Mouse (Mus musculus) inflammation-experienced regulatory T-cells, adult 6 months (primary cell): ENCODE results near the gene Gm32742. TPM values are rescaled to one million over a fixed set of nuclear protein-coding genes. Genes with fewer than 3 reads are reported as not detected.

Experiments used
- ATAC-seq: one replicate; pipeline ENCODE4 v1.8.0; 2017
- polyA plus RNA-seq, 3 experiments: library from polyadenylated mRNA; unstranded; fragments of 100-300 nt; shearing (Covaris generic); gene quantifications; one replicate each; pipeline ENCODE4 v1.2.1; 2017

The Gm32742 gene
- not detected for polyA plus RNA-seq

- no peak for ATAC-seq
These were observed at the start of gene Gm32742 for GRCm38 (mm10) chr9:51165312-51166180. Gene Gm32742, minus strand, starts transcription at chr9:51165517.

- peak; percentile 65 for ATAC-seq
These were observed 48.5 kb upstream of the Gm32742 start for GRCm38 (mm10) chr9:51213729-51214237.

GRCm38 (mm10) chr9:51213023-51213728 is 47.9 kb upstream of the Gm32742 start, which contains the start of gene Pou2af1:
Gene Pou2af1, plus strand, starts transcription at chr9:51213708.
- ATAC-seq: peak; percentile 92

- ATAC-seq: no peak
These were observed 45.9 kb upstream of the Gm32742 start for GRCm38 (mm10) chr9:51211191-51211590.

- ATAC-seq: no peak
These were observed 43.6 kb upstream of the Gm32742 start for GRCm38 (mm10) chr9:51208974-51209332.

- no peak for ATAC-seq
These were observed 29.5 kb upstream of the Gm32742 start for GRCm38 (mm10) chr9:51194790-51195189.

- ATAC-seq: no peak
These were observed 25.3 kb upstream of the Gm32742 start for GRCm38 (mm10) chr9:51190655-51191054.

- ATAC-seq: peak; percentile 62
These were observed 20.6 kb upstream of the Gm32742 start for GRCm38 (mm10) chr9:51185871-51186270.

- ATAC-seq: peak; percentile 58
These were observed 20.1 kb upstream of the Gm32742 start for GRCm38 (mm10) chr9:51185386-51185785.

- ATAC-seq: no peak
These were observed 17.7 kb upstream of the Gm32742 start for GRCm38 (mm10) chr9:51182716-51183710.

- peak; percentile 48 for ATAC-seq
These were observed 15.3 kb upstream of the Gm32742 start for GRCm38 (mm10) chr9:51180621-51181020.

GRCm38 (mm10) chr9:51178297-51178696 is 13.0 kb upstream of the Gm32742 start:
- no peak for ATAC-seq

GRCm38 (mm10) chr9:51175722-51176121 is 10.4 kb upstream of the Gm32742 start:
- no peak for ATAC-seq

GRCm38 (mm10) chr9:51174890-51175464 is 9.7 kb upstream of the Gm32742 start:
- ATAC-seq: peak; percentile 43

- ATAC-seq: no peak
These were observed 5.0 kb upstream of the Gm32742 start for GRCm38 (mm10) chr9:51170298-51170697.

GRCm38 (mm10) chr9:51169133-51169532 is 3.8 kb upstream of the Gm32742 start:
- no peak for ATAC-seq

- ATAC-seq: no peak
These were observed 3.4 kb upstream of the Gm32742 start for GRCm38 (mm10) chr9:51168698-51169097.

- peak; percentile 17 for ATAC-seq
These were observed 2.6 kb upstream of the Gm32742 start for GRCm38 (mm10) chr9:51167954-51168353.

GRCm38 (mm10) chr9:51163989-51164388 is 1.3 kb downstream of the Gm32742 start:
- ATAC-seq: no peak

GRCm38 (mm10) chr9:51161771-51162388 is 3.4 kb downstream of the Gm32742 start:
- peak; percentile 72 for ATAC-seq

- peak; percentile 25 for ATAC-seq
These were observed 13.1 kb downstream of the Gm32742 start for GRCm38 (mm10) chr9:51152079-51152752.
